Mouse (Mus musculus): ENCODE measurements around the gene Bcl2a1d.
"Not testable (repeated sequence)": the region's sequence is repeated elsewhere in the genome, so short reads cannot be mapped to it uniquely, and the experiment has no call there.

The Bcl2a1d gene

GRCm38 (mm10) chr9:88731728-88732127 is at the start of gene Bcl2a1d:
Bcl2a1d (minus strand) TSS chr9:88731914.
- DNase-seq: not testable (repeated sequence)

- not testable (repeated sequence) for DNase-seq
These were observed 38.5 kb upstream of the Bcl2a1d start for GRCm38 (mm10) chr9:88770239-88770638.

- not testable (repeated sequence) for DNase-seq
These were observed 37.8 kb upstream of the Bcl2a1d start for GRCm38 (mm10) chr9:88769470-88769869.

- DNase-seq: not testable (repeated sequence)
These were observed 15.0 kb upstream of the Bcl2a1d start for GRCm38 (mm10) chr9:88746687-88747086.

- DNase-seq: not testable (repeated sequence)
These were observed 14.3 kb upstream of the Bcl2a1d start for GRCm38 (mm10) chr9:88746046-88746445.

- not testable (repeated sequence) for DNase-seq
These were observed 3.6 kb upstream of the Bcl2a1d start for GRCm38 (mm10) chr9:88735289-88735688.

GRCm38 (mm10) chr9:88733182-88733581 is 1.5 kb upstream of the Bcl2a1d start:
- DNase-seq: not testable (repeated sequence)

- DNase-seq: not testable (repeated sequence)
These were observed 620 bp upstream of the Bcl2a1d start for GRCm38 (mm10) chr9:88732334-88732733.

- DNase-seq: not testable (repeated sequence)
These were observed 3.4 kb downstream of the Bcl2a1d start for GRCm38 (mm10) chr9:88728311-88728710.

- DNase-seq: not testable (repeated sequence)
These were observed 10.1 kb downstream of the Bcl2a1d start for GRCm38 (mm10) chr9:88721628-88722027.

GRCm38 (mm10) chr9:88719989-88720537 is 11.7 kb downstream of the Bcl2a1d start, which contains the start of gene Mthfsl:
Mthfsl (minus strand) TSS chr9:88720296.
- DNase-seq: peak; percentile 41

- peak; percentile 42 for DNase-seq
These were observed 12.4 kb downstream of the Bcl2a1d start for GRCm38 (mm10) chr9:88719073-88719921.

GRCm38 (mm10) chr9:88718593-88718992 is 13.1 kb downstream of the Bcl2a1d start:
- not testable (repeated sequence) for DNase-seq

GRCm38 (mm10) chr9:88718140-88718539 is 13.6 kb downstream of the Bcl2a1d start:
- not testable (repeated sequence) for DNase-seq

- not testable (repeated sequence) for DNase-seq
These were observed 17.2 kb downstream of the Bcl2a1d start for GRCm38 (mm10) chr9:88714515-88714914.

GRCm38 (mm10) chr9:88712164-88712749 is 19.5 kb downstream of the Bcl2a1d start:
- DNase-seq: not testable (repeated sequence)

- DNase-seq: not testable (repeated sequence)
These were observed 20.7 kb downstream of the Bcl2a1d start for GRCm38 (mm10) chr9:88710910-88711438.

GRCm38 (mm10) chr9:88710439-88710838 is 21.3 kb downstream of the Bcl2a1d start:
- DNase-seq: not testable (repeated sequence)

- not testable (repeated sequence) for DNase-seq
These were observed 21.9 kb downstream of the Bcl2a1d start for GRCm38 (mm10) chr9:88709794-88710193.

- DNase-seq: no peak
These were observed 22.4 kb downstream of the Bcl2a1d start for GRCm38 (mm10) chr9:88709304-88709703.

GRCm38 (mm10) chr9:88706700-88707099 is 25.0 kb downstream of the Bcl2a1d start:
- DNase-seq: no peak

- not testable (repeated sequence) for DNase-seq
These were observed 26.6 kb downstream of the Bcl2a1d start for GRCm38 (mm10) chr9:88705157-88705556.

GRCm38 (mm10) chr9:88698746-88699145 is 33.0 kb downstream of the Bcl2a1d start:
- DNase-seq: not testable (repeated sequence)
